Mouse (Mus musculus) granulocyte monocyte progenitor cell, adult 5-6 weeks (primary cell): ENCODE measurements around the gene Klf2. TPM values are rescaled to one million over a fixed set of nuclear protein-coding genes. Genes with fewer than 3 reads are reported as not detected.

Experiments
- ATAC-seq: replicated peaks from 2 replicates; pipeline ENCODE4 v1.8.0; 2016; ENCODE audit warnings: mild to moderate bottlenecking, moderate TSS enrichment, inconsistent platforms; ENCODE audit not compliant: poor library complexity, severe bottlenecking
- total RNA-seq, 2 experiments: library from RNA; stranded (forward) in 1 of 2; stranded (reverse) in 1 of 2; fragments of 200-712, 200-1000 nt in 1 of 2; fragments of >200 nt in 1 of 2; fragmentation: Nextera tagmentation in 1 of 2; gene quantifications; 2 replicates each; pipeline ENCODE4 v1.2.3; 2014 to 2017

The Klf2 gene
- total RNA-seq, 2 experiments from 2014 or later: 1.9 to 3.2 TPM

DNA sequence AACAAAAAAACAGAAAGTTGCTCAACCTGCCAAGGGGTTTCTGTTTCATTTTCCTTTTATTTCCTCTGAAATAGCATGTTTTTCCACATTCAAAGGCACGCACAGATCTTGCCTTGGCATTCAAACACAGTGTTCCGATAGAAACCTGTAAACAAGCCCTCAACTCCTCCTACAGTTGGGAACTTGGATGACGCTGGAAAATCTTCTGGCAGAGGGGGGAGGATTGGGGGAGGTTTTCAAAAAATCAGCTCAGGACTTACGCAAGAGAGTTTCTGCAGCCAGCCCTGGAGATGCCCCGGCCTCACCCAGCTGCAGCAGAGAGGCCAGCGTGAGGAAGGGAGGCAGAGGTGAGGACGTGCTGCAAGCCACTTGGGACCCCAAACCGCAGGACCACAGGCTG is 15.2 kb upstream of the Klf2 start:
- ATAC-seq: peak; percentile 97

DNA sequence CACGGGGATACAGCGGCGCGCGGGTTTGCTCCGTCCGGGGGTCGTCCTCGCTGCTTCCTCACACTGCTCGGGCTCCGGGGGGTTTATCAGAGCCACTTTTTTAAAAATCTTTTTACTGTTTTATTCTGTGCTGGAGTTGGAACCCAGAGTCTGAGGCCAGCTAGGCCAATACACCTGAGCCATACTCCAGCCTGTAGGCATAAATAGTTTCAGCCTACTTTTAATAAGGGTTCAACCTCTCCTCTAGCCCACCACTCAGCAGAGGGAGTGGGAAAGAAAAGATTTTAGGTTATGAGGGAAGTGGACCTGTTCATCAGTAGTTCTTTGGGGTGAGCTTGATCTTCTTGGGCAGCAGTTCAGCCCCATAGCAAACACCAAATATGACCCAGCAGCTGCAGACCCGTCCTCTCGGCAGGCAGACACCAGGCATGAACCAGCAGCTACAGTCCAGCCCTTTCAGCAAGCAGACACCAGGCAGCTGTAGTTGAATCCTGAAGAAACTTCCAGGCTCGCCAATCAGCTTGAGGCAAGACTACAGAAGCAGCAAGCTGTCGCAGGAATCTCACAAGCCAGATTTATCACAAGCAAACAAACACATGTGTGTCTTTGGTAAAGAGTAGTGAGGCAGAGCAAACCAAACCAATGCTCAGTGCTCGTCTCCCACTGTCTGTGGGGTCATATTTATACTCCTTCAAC is 13.5 kb upstream of the Klf2 start, which contains the start of gene Gm10282:
TSS of gene Gm10282 (minus strand) at position 51 of the 696 bp plus-strand sequence.
- no peak for ATAC-seq

- no peak for ATAC-seq
These were observed 11.9 kb upstream of the Klf2 start for GRCm38 (mm10) chr8:72306913-72307312.

DNA sequence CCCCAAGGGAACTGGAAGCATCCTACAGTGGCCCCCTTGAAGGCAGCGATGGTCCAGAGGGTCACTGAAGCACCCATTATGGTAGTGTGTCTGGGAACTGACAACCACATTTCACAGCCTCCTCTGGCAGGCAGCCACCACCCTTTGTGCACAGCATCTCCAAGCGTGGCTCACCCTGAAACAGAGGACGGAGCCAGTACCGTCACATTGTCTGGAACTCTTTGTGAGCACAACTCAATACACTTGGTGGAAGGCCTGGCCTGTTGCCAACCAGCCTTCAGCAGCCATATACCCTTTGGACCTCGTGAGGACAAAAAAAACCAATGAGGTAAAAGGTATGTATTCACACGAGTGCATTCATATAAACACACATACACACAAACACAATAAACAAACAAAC is 10.6 kb upstream of the Klf2 start:
- ATAC-seq: no peak

- no peak for ATAC-seq
These were observed 7.9 kb upstream of the Klf2 start for GRCm38 (mm10) chr8:72310849-72311506.

GRCm38 (mm10) chr8:72312926-72313518 is 5.8 kb upstream of the Klf2 start:
- ATAC-seq: no peak

DNA sequence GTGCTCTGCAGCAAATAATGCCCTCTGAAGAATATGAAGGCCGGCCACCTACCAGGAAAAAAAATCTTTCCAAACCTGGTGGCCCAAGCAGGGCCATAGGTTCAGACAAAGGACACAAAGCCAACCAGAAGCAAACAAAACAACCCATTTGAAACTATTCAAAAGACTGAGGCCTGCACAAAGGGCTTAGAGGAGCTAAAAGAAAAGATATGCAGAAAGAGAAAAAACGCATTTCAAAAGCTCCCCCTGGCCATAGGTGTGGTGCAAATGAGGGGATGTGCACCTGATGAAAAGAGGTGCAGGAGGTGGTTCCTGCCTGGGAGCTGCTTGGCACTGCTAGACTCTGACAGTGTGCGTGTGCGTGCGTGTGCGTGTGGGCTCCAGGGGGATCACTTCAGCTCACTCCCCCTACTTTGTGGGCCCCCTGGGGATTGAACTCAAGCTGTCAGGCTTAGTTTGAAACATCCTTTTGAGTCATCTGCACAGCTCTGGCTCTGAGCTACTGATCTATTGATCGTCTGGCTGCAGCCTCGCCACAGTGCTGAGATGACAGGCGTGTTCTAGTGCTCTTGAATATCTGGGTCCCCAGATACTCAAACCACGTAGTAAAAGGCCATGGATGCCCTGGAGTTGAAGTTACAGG is 2.7 kb upstream of the Klf2 start:
- ATAC-seq: no peak

- peak; percentile 28 for ATAC-seq
These were observed 1.0 kb upstream of the Klf2 start for GRCm38 (mm10) chr8:72317741-72318301.

- ATAC-seq: 0 out of 2 replicates have a peak, but pooled peaks have one; percentile 0
These were observed 564 bp downstream of the Klf2 start for GRCm38 (mm10) chr8:72319397-72319796.

GRCm38 (mm10) chr8:72319921-72320802 is 1.3 kb downstream of the Klf2 start:
- no peak for ATAC-seq

DNA sequence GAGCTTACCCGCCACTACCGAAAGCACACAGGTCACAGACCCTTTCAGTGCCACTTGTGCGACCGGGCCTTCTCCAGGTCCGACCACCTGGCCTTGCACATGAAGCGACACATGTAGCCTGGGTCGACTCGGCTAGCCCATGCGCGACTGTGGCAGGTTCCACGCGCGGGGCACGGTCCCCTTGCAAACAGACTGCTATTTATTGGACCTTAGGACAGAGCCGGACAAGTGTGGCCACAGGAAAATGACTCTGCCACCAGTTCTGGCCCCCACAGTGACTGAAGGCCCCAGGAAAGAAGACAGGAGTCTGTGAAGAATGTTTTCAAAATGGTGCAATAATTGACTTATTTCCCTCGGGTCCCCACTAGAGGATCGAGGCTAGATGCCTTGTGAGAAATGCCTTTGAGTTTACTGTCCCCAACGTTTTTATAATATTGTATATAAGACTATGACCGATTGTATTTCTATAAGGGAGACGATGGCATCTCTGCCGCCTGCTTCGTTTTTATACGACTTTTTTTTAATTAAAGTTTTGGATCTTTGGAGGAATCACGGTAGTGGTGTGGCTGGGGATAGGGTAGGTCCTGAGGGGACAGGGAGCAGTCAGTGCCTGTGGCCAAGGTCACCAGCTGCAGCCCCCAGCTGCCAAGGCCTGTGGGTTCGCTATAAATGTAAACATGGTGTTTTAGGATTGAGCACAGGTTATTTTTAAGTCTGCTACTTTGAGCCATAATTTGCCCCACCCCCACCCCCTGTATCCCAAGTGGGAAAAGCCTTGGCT is 2.2 kb downstream of the Klf2 start:
- no peak for ATAC-seq

GRCm38 (mm10) chr8:72321635-72322441 is 3.0 kb downstream of the Klf2 start:
- ATAC-seq: no peak

- peak; percentile 57 for ATAC-seq
These were observed 3.6 kb downstream of the Klf2 start for GRCm38 (mm10) chr8:72322471-72322889.

DNA sequence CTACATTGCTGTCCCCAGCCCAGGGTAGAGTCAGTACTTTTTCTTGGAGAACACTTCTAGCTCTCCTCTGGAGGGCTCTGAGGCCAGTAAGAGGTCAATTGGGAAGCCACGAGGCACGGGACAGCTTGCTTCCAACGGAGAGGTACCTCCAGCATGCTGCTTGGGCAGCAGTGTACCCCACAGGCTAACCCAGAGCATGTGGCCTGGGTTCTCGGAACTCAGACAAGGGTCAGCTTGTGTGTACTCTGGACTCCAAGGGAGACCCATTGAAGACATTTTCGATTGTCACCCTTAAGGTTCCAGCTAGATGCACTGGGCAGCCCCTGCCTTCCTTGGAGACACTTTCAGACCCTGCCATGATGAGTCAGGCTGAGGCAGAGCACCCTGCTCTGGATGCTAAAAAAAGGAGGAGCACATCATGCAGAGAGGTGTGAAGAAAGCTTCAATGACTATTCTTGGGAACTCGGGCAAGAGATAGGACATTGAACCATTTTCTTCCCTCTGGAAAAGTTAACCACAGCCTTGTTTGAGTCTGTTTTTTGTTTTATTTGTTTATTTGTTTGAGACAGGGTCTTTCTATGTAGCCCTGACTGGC is 4.4 kb downstream of the Klf2 start:
- ATAC-seq: no peak

GRCm38 (mm10) chr8:72324036-72324706 is 5.3 kb downstream of the Klf2 start:
- ATAC-seq: no peak

DNA sequence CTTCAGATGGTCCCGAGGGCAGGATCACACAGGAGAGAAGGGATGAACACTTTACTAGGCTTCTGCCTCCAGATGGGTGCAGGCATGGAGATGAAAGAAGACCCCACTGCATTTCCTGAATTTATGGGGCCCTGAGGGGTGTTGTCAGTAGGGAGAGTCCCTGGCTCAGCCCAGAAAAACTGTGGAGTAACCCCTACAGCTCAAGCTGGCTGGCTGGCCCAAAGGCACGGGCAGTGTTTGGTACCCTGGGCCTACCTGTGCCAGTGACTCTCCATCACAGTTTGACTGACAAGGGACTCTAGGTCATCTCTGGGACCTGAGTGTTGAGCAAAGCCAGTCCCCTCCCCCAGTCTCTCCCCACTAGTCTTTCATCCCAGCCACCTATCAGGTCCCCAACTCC is 5.9 kb downstream of the Klf2 start:
- no peak for ATAC-seq

DNA sequence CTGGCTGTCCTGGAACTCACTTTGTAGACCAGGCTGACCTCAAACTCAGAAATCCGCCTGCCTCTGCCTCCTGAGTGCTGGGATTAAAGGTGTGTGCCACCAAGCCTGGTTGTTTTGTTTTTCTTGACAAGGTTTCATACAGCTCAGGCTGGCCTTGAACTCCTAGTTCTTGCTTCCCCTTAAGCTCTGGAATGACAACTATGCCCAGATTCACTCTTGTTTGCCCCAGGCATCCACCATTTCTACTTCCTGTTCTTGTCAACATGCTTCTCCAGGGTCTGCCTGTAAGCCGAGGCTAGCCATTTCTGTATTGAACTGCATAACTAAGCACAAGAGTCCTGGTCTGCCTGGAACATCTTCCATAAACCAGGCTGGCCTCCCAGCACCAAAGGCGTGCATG is 10.3 kb downstream of the Klf2 start:
- ATAC-seq: no peak
